Mouse (Mus musculus): ENCODE measurements around the gene Elfn2. TPM values are rescaled to one million over a fixed set of nuclear protein-coding genes. Genes with fewer than 3 reads are reported as not detected.

Elfn2 gene
- polyA plus RNA-seq, 1 experiment, result not detected

- no peak overlapping the region for H3K27ac ChIP-seq (ENCODE audit: insufficient read depth, low read length)
- no peak overlapping the region for H3K4me3 ChIP-seq (ENCODE audit: insufficient read depth, low read length)
- TF ChIP-seq POLR2A (IDR thresholded peaks at IDR 0.05; ENCODE audit: low read depth, low read length), result no peak
- no peak for TF ChIP-seq CTCF (IDR thresholded peaks at IDR 0.05; ENCODE audit: borderline replicate concordance, insufficient read depth, low read length)
- H3K4me1 ChIP-seq (ENCODE audit: control insufficient read depth, insufficient read depth, low read length), result no peaks in the 10 kb centered on the region
Measured at GRCm38 (mm10) chr15:78730315-78731049, 11.9 kb upstream of the Elfn2 start.

- H3K4me1 ChIP-seq (ENCODE audit: control insufficient read depth, insufficient read depth, low read length), result no peaks in the 10 kb centered on the region
- TF ChIP-seq CTCF (IDR thresholded peaks at IDR 0.05; ENCODE audit: borderline replicate concordance, insufficient read depth, low read length), result no peak
- no peak for TF ChIP-seq POLR2A (IDR thresholded peaks at IDR 0.05; ENCODE audit: low read depth, low read length)
- H3K4me3 ChIP-seq (ENCODE audit: insufficient read depth, low read length), result no peak overlapping the region
- no peak overlapping the region for H3K27ac ChIP-seq (ENCODE audit: insufficient read depth, low read length)
Measured at GRCm38 (mm10) chr15:78726697-78727096, 8.1 kb upstream of the Elfn2 start.

GRCm38 (mm10) chr15:78720532-78720931 lies 2.0 kb upstream of the Elfn2 start:
- Histone ChIP-seq H3K4me1 (ENCODE audit: control insufficient read depth, insufficient read depth, low read length) (no peaks in the 10 kb centered on the region), H3K4me3 (ENCODE audit: insufficient read depth, low read length) (no peak overlapping the region), H3K27ac (ENCODE audit: insufficient read depth, low read length) (no peak overlapping the region)
- TF ChIP-seq CTCF (IDR thresholded peaks at IDR 0.05; ENCODE audit: borderline replicate concordance, insufficient read depth, low read length) (no peak), POLR2A (IDR thresholded peaks at IDR 0.05; ENCODE audit: low read depth, low read length) (no peak)

- Histone ChIP-seq H3K4me3 (ENCODE audit: insufficient read depth, low read length) (no peak overlapping the region), H3K4me1 (ENCODE audit: control insufficient read depth, insufficient read depth, low read length) (no peaks in the 10 kb centered on the region), H3K27ac (ENCODE audit: insufficient read depth, low read length) (no peak overlapping the region)
- TF ChIP-seq CTCF (IDR thresholded peaks at IDR 0.05; ENCODE audit: borderline replicate concordance, insufficient read depth, low read length) (peak; percentile 60), POLR2A (IDR thresholded peaks at IDR 0.05; ENCODE audit: low read depth, low read length) (no peak)
Measured at GRCm38 (mm10) chr15:78720094-78720493, 1.5 kb upstream of the Elfn2 start.

- H3K27ac ChIP-seq (ENCODE audit: insufficient read depth, low read length), result no peak overlapping the region
- TF ChIP-seq POLR2A (IDR thresholded peaks at IDR 0.05; ENCODE audit: low read depth, low read length), result no peak
- no peak for TF ChIP-seq CTCF (IDR thresholded peaks at IDR 0.05; ENCODE audit: borderline replicate concordance, insufficient read depth, low read length)
- H3K4me1 ChIP-seq (ENCODE audit: control insufficient read depth, insufficient read depth, low read length), result no peaks in the 10 kb centered on the region
- no peak overlapping the region for H3K4me3 ChIP-seq (ENCODE audit: insufficient read depth, low read length)
Measured at GRCm38 (mm10) chr15:78719416-78719815, 845 bp upstream of the Elfn2 start.

- TF ChIP-seq CTCF (IDR thresholded peaks at IDR 0.05; ENCODE audit: borderline replicate concordance, insufficient read depth, low read length) (no peak), POLR2A (IDR thresholded peaks at IDR 0.05; ENCODE audit: low read depth, low read length) (no peak)
- H3K4me1 ChIP-seq (ENCODE audit: control insufficient read depth, insufficient read depth, low read length), result no peaks in the 10 kb centered on the region
- no peak overlapping the region for H3K27ac ChIP-seq (ENCODE audit: insufficient read depth, low read length)
- no peak overlapping the region for H3K4me3 ChIP-seq (ENCODE audit: insufficient read depth, low read length)
Measured at GRCm38 (mm10) chr15:78716936-78717335, 1.6 kb downstream of the Elfn2 start.

- no peak overlapping the region for H3K4me3 ChIP-seq (ENCODE audit: insufficient read depth, low read length)
- H3K27ac ChIP-seq (ENCODE audit: insufficient read depth, low read length), result no peak overlapping the region
- TF ChIP-seq POLR2A (IDR thresholded peaks at IDR 0.05; ENCODE audit: low read depth, low read length), result no peak
- TF ChIP-seq CTCF (IDR thresholded peaks at IDR 0.05; ENCODE audit: borderline replicate concordance, insufficient read depth, low read length), result no peak
- H3K4me1 ChIP-seq (ENCODE audit: control insufficient read depth, insufficient read depth, low read length), result no peaks in the 10 kb centered on the region
Measured at GRCm38 (mm10) chr15:78715856-78716255, 2.7 kb downstream of the Elfn2 start.

GRCm38 (mm10) chr15:78713751-78714150 lies 4.8 kb downstream of the Elfn2 start:
- TF ChIP-seq POLR2A (IDR thresholded peaks at IDR 0.05; ENCODE audit: low read depth, low read length) (no peak), CTCF (IDR thresholded peaks at IDR 0.05; ENCODE audit: borderline replicate concordance, insufficient read depth, low read length) (no peak)
- no peaks in the 10 kb centered on the region for H3K4me1 ChIP-seq (ENCODE audit: control insufficient read depth, insufficient read depth, low read length)
- H3K4me3 ChIP-seq (ENCODE audit: insufficient read depth, low read length), result no peak overlapping the region
- H3K27ac ChIP-seq (ENCODE audit: insufficient read depth, low read length), result no peak overlapping the region

GRCm38 (mm10) chr15:78712335-78713258 lies 6.0 kb downstream of the Elfn2 start:
- TF ChIP-seq CTCF (IDR thresholded peaks at IDR 0.05; ENCODE audit: borderline replicate concordance, insufficient read depth, low read length) (no peak), POLR2A (IDR thresholded peaks at IDR 0.05; ENCODE audit: low read depth, low read length) (no peak)
- H3K4me1 ChIP-seq (ENCODE audit: control insufficient read depth, insufficient read depth, low read length), result no peaks in the 10 kb centered on the region
- H3K4me3 ChIP-seq (ENCODE audit: insufficient read depth, low read length), result no peak overlapping the region
- H3K27ac ChIP-seq (ENCODE audit: insufficient read depth, low read length), result no peak overlapping the region

- Histone ChIP-seq H3K4me1 (ENCODE audit: control insufficient read depth, insufficient read depth, low read length) (no peaks in the 10 kb centered on the region), H3K4me3 (ENCODE audit: insufficient read depth, low read length) (no peak overlapping the region), H3K27ac (ENCODE audit: insufficient read depth, low read length) (no peak overlapping the region)
- no peak for TF ChIP-seq POLR2A (IDR thresholded peaks at IDR 0.05; ENCODE audit: low read depth, low read length)
- TF ChIP-seq CTCF (IDR thresholded peaks at IDR 0.05; ENCODE audit: borderline replicate concordance, insufficient read depth, low read length), result no peak
Measured at GRCm38 (mm10) chr15:78711935-78712334, 6.6 kb downstream of the Elfn2 start.

Data from embryonic fibroblast, embryonic 13.5 days (primary cell).